Mouse (Mus musculus): ENCODE measurements at regions not wholly inside any gene's neighbourhood (a gene's known extent, or its start where the extent isn't known, plus 50 kb on each side); places are given as distances from the start of the nearest gene placed in this dataset.

- no peak for TF ChIP-seq POLR2A (IDR thresholded peaks at IDR 0.05; ENCODE audit: extremely low read depth, insufficient read depth, low read length)
- TF ChIP-seq CTCF (IDR thresholded peaks at IDR 0.05; ENCODE audit: extremely low read depth, insufficient read depth, low read length) = no peak
Observed at GRCm38 (mm10) chr12:27537507-27537906, 195.1 kb upstream of the Sox11 start.

Data from cortical plate, adult 2 months (tissue).